Mouse (Mus musculus) mouse embryonic stem cell (cell line): Measurements from ENCODE around the gene Olfr433.

Source experiments
- in situ Hi-C, 2 experiments: fragments of 300-500 bp; cut with MboI; formaldehyde crosslinking; loops; 1 replicate in 1 of 2; 3 replicates in 1 of 2; pipeline ENCODE4 v1.14.3; 2019 to 2020; ENCODE audit warnings: low sequenced_read_pairs in 2 of 2, low pct_unique_long_range_greater_than_20kb in 1 of 2, mixed read lengths in 1 of 2; ENCODE audit not compliant: unreplicated experiment in 1 of 2

Gene Olfr433

DNA sequence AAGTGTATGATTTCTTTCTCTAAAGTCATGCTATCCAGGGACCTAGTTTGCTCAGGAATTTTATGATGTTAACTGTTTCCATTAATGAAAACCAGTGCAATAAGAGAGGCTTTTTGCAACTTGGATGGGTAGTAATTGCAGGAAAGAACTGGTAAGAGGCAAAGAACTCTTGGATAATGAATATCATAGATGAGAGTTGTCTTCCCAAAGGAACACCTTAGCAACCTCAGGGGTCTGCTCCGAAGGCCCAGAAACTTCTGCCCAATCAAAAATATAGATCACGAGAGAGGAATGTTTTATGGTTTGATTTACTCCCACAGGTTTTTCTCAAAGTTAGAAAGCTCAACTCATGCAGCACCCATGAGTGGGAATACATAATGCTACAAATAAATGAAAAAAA is 43.5 kb downstream of the Olfr433 start, which contains the start of gene Olfr429:
Olfr429 (plus strand) TSS at position 301 of the 400 bp plus-strand sequence.
- in situ Hi-C loops, result loop anchor here in 1 of 2 experiments (25.0 kb wide), 1 partner anchor 247 kb away; no protein-coding TSS in a partner anchor
